Mouse (Mus musculus): ENCODE results near the gene Lce1f.
"Not testable (repeated sequence)": the region's sequence is repeated elsewhere in the genome, so short reads cannot be mapped to it uniquely, and the experiment has no call there.

The Lce1f gene

GRCm38 (mm10) chr3:92720250-92720649 is at the start of gene Lce1f:
Gene Lce1f (minus strand): TSS chr3:92720350.
- no peak for DNase-seq (ENCODE audit: inconsistent ontology term)

- no peak for DNase-seq (ENCODE audit: inconsistent ontology term)
These were observed 44.8 kb upstream of the Lce1f start, which contains the start of gene Lce1h for GRCm38 (mm10) chr3:92764965-92765364. Gene Lce1h (minus strand): TSS chr3:92765065.

GRCm38 (mm10) chr3:92753197-92753596 is 33.0 kb upstream of the Lce1f start:
- no peak for DNase-seq (ENCODE audit: inconsistent ontology term)

- peak; percentile 26 for DNase-seq (ENCODE audit: inconsistent ontology term)
These were observed 32.1 kb upstream of the Lce1f start, which contains the start of gene Lce1g for GRCm38 (mm10) chr3:92752238-92752637. Gene Lce1g (minus strand): TSS chr3:92752338.

GRCm38 (mm10) chr3:92738996-92739395 is 18.8 kb upstream of the Lce1f start, which contains the start of gene Gm38119:
Gene Gm38119 (minus strand): TSS chr3:92739096.
- no peak for DNase-seq (ENCODE audit: inconsistent ontology term)

- DNase-seq (ENCODE audit: inconsistent ontology term) = no peak
These were observed 2.5 kb upstream of the Lce1f start for GRCm38 (mm10) chr3:92722631-92723030.

GRCm38 (mm10) chr3:92715122-92715521 is 5.0 kb downstream of the Lce1f start:
- DNase-seq (ENCODE audit: inconsistent ontology term) = no peak

- DNase-seq (ENCODE audit: inconsistent ontology term) = no peak
These were observed 11.2 kb downstream of the Lce1f start, which contains the start of gene Lce1e for GRCm38 (mm10) chr3:92708974-92709373. Gene Lce1e (minus strand): TSS chr3:92709074.

GRCm38 (mm10) chr3:92694613-92695012 is 25.5 kb downstream of the Lce1f start:
- no peak for DNase-seq (ENCODE audit: inconsistent ontology term)

- DNase-seq (ENCODE audit: inconsistent ontology term) = peak; percentile 58
These were observed 28.5 kb downstream of the Lce1f start for GRCm38 (mm10) chr3:92691688-92692087.

GRCm38 (mm10) chr3:92689154-92689553 is 31.0 kb downstream of the Lce1f start:
- DNase-seq (ENCODE audit: inconsistent ontology term) = not testable (repeated sequence)

GRCm38 (mm10) chr3:92687110-92687509 is 33.0 kb downstream of the Lce1f start, which contains the start of gene Lce1d:
Gene Lce1d (minus strand): TSS chr3:92687210.
- DNase-seq (ENCODE audit: inconsistent ontology term) = no peak

GRCm38 (mm10) chr3:92678947-92679346 is 41.2 kb downstream of the Lce1f start, which contains the start of gene Lce1c:
Gene Lce1c (plus strand): TSS chr3:92679247.
- DNase-seq (ENCODE audit: inconsistent ontology term) = no peak

- no peak for DNase-seq (ENCODE audit: inconsistent ontology term)
These were observed 49.9 kb downstream of the Lce1f start, which contains the start of gene Lce1a2 for GRCm38 (mm10) chr3:92670215-92670614. Gene Lce1a2 (minus strand): TSS chr3:92670315.
